In the genomic region with DNA sequence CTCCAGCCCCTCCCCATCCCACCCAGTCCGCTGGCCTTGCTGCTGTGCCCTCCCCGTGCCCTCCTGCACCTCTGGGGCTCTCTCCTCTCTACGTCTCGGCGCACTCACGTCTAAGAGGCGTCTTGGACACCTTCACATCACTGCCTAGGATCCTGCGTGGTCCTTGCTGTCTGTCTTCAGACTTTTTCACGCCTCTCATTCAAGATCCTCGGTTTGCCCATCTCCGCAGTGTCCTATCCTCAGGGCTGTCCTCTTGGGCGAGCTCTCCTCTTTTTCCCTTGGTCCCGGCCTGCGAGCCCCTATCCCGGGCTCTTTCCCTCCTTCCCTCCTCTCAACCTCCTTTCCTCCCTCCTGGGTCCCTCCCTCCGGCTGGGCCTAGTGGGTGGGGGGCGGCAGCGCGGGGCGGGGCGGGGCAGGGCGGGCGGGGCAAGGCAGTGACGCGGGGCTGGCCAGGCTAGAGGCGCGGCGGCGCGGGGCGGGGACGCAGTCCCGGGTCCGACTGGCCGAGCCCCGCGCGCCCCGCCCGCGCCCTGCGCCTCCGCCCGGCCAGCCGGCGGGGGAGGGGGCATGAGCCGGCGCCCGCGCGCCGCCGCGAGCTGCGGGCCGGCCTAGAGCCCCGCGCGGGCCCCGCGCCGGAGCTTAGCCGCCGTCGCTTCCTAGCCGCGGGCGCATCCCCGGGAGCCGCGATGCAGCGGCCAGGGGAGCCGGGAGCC, we compare ENCODE assay signal across 9 mouse cellular contexts. TPM values are rescaled to one million over a fixed set of nuclear protein-coding genes. Genes with fewer than 3 reads are reported as not detected.
A peak's percentile ranks its signal among the peaks of the same experiment; 100 is the strongest.
DNase-seq lines count a peak whose midpoint lies in the region; ATAC-seq and TF ChIP-seq lines count a peak whose summit lies in the region.
"Had no signal": no experiment of that assay in that cellular context is flagged by ENCODE, and none has a peak within 500 bp of the region (broad histone marks: within the 10 kb centered on the region; RNA-seq: fewer than 3 reads in every experiment).

Gene Barx1, plus strand, starts transcription at position 568 of the 713 bp plus-strand sequence.

- 0 out of 2 replicates have a peak, but pooled peaks have one; percentile 49 for ATAC-seq in forebrain, embryonic 15.5 days (replicated peaks)
- no peak for ATAC-seq in liver, embryonic 13.5 days (ENCODE audit: low read depth)

- peak within 1 kb of the TSS; percentile 34; the same call in 1 of the 2 replicates for H3K9ac ChIP-seq in forebrain, embryonic 15.5 days (replicated peaks)
- no peak within 1 kb of the TSS; the same call in 1 of the 2 replicates for H3K9ac ChIP-seq in liver, embryonic 13.5 days

- peak within 1 kb of the TSS; percentile 63 for H3K4me2 ChIP-seq in forebrain, embryonic 15.5 days (replicated peaks)
- peak within 1 kb of the TSS; percentile 51 for H3K4me2 ChIP-seq in liver, embryonic 13.5 days

- H3K4me3 ChIP-seq in testis, adult 2 months (ENCODE audit: control insufficient read depth, low read depth, low read length), result peak within 1 kb of the TSS; percentile 38; the same call in 1 of the 2 replicates
- H3K4me3 ChIP-seq in forebrain, embryonic 15.5 days, result peak within 1 kb of the TSS; percentile 37
- peak within 1 kb of the TSS; percentile 33 for H3K4me3 ChIP-seq in liver, embryonic 13.5 days (replicated peaks)

- H3K27me3 ChIP-seq in testis, adult 2 months (ENCODE audit: control insufficient read depth, insufficient read depth, low read length), result peaks cover 17% of the 10 kb centered on the region
- H3K27me3 ChIP-seq in forebrain, embryonic 15.5 days, result peaks cover 93% of the 10 kb centered on the region
- H3K27me3 ChIP-seq in liver, embryonic 13.5 days, result peaks cover 100% of the 10 kb centered on the region

- no peak for DNase-seq in testis, postnatal 14 days (ENCODE audit: low spot score)
- DNase-seq in liver, embryonic 13.5 days, result no peak
- DNase-seq in yolk sac, embryonic 10.5 days (ENCODE audit: low spot score), result peak; percentile 53
- no peak for DNase-seq in cerebellum, postnatal 14 days
- no peak for DNase-seq in spleen, adult 18-20 months
- no peak for DNase-seq in left cerebral cortex, postnatal 10 days (ENCODE audit: extremely low spot score in 1 of 2, low spot score in 2 of 2)

- intact Hi-C loops in left cerebral cortex, postnatal 10 days (cut with DNase I), result no loop called here

- WGBS in forebrain, embryonic 15.5 days, result under 1% methylated on average over 52 of the region's 73 CpGs
- WGBS in liver, embryonic 13.5 days (ENCODE audit: insufficient replicate concordance), result under 1% methylated on average over 70 of the region's 73 CpGs

- H3K9me3 ChIP-seq in forebrain, embryonic 15.5 days, result no peaks in the 10 kb centered on the region
- H3K9me3 ChIP-seq in liver, embryonic 13.5 days (replicated peaks), result no peaks in the 10 kb centered on the region

- no peak for TF ChIP-seq CTCF in testis, adult 2 months (IDR thresholded peaks at IDR 0.05; ENCODE audit: control insufficient read depth, insufficient read depth, insufficient replicate concordance, low read depth, low read length)

- H3K36me3 ChIP-seq in testis, adult 2 months (ENCODE audit: control insufficient read depth, insufficient read depth, low read length), result no peaks in the 10 kb centered on the region
- no peaks in the 10 kb centered on the region for H3K36me3 ChIP-seq in forebrain, embryonic 15.5 days
- no peaks in the 10 kb centered on the region for H3K36me3 ChIP-seq in liver, embryonic 13.5 days

- H3K27ac ChIP-seq in testis, adult 2 months (ENCODE audit: control insufficient read depth, insufficient read depth, low read depth, low read length), result no peak within 1 kb of the TSS
- no peak within 1 kb of the TSS for H3K27ac ChIP-seq in forebrain, embryonic 15.5 days (replicated peaks)
- no peak within 1 kb of the TSS for H3K27ac ChIP-seq in liver, embryonic 13.5 days

- TF ChIP-seq POLR2A in testis, adult 2 months (IDR thresholded peaks at IDR 0.05; ENCODE audit: control insufficient read depth, low read depth, low read length), result no peak

- peaks cover 25% of the 10 kb centered on the region for H3K4me1 ChIP-seq in testis, adult 2 months (ENCODE audit: control insufficient read depth, insufficient read depth, low read length)
- H3K4me1 ChIP-seq in forebrain, embryonic 15.5 days, result peaks cover 38% of the 10 kb centered on the region
- H3K4me1 ChIP-seq in liver, embryonic 13.5 days (replicated peaks), result peaks cover 10% of the 10 kb centered on the region; the same call in 1 of the 2 replicates

RNA-seq across cellular contexts. Expression of gene Barx1, which starts in this region (rescaled TPM):
- polyA plus RNA-seq in testis, adult 2 months (2012; rRNA removed), result 0.19 and 0.32 TPM in 2 replicates
- not detected in 2 replicates for polyA plus RNA-seq in forebrain, embryonic 15.5 days (2015; fragmentation: Nextera tagmentation; extraction: Ambion mirVana)
- polyA plus RNA-seq in liver, embryonic 13.5 days (2015; fragmentation: Nextera tagmentation; extraction: Ambion mirVana), result 1.1 and 1.2 TPM in 2 replicates
- total RNA-seq in left cerebral cortex, postnatal 10 days (2021), result not detected
- polyA plus RNA-seq: large intestine, adult 2 months had no signal

Comparison
In these comparisons a context has a peak if more than half of its experiments do, and no peak if none do; other contexts are left out.
1. Peak in ATAC-seq, H3K4me3 ChIP-seq, H3K9ac ChIP-seq and H3K4me2 ChIP-seq in forebrain, embryonic 15.5 days; RNA of the gene not detected or under 1 TPM.